Comparison of ENCODE assay signal across 13 mouse cellular contexts in genomic region chr17:4417686-4418085, GRCm38 (mm10).
DNase-seq lines count a peak whose midpoint lies in the region; ATAC-seq and TF ChIP-seq lines count a peak whose summit lies in the region.
"Had no signal": no experiment of that assay in that cellular context is flagged by ENCODE, and none has a peak within 500 bp of the region (broad histone marks: within the 10 kb centered on the region; RNA-seq: fewer than 3 reads in every experiment).

No protein-coding gene starts in this region.

- no peak overlapping the region for H3K4me2 ChIP-seq in lung, embryonic 14.5 days

- no peak overlapping the region for H3K27ac ChIP-seq in heart, embryonic 10.5 days
- H3K27ac ChIP-seq in lung, embryonic 14.5 days (ENCODE audit: low read depth): no peak overlapping the region

- H3K4me3 ChIP-seq in heart, embryonic 10.5 days: no peak overlapping the region
- no peak overlapping the region for H3K4me3 ChIP-seq in lung, embryonic 14.5 days (ENCODE audit: low read depth, low read length)

- no peak for TF ChIP-seq CTCF in lung, embryonic 14.5 days (IDR thresholded peaks at IDR 0.05; ENCODE audit: low read depth)

- H3K4me1 ChIP-seq in heart, embryonic 10.5 days: no peaks in the 10 kb centered on the region
- H3K4me1 ChIP-seq in lung, embryonic 14.5 days (ENCODE audit: insufficient read depth): no peaks in the 10 kb centered on the region

- no peak overlapping the region for H3K9ac ChIP-seq in lung, embryonic 14.5 days

- H3K36me3 ChIP-seq in heart, embryonic 10.5 days: no peaks in the 10 kb centered on the region
- no peaks in the 10 kb centered on the region for H3K36me3 ChIP-seq in lung, embryonic 14.5 days (ENCODE audit: insufficient read depth)

- 83% methylated on average over 5 of the region's 5 CpGs for whole genome bisulfite sequencing in heart, embryonic 10.5 days
- 65% methylated on average over 5 of the region's 5 CpGs for WGBS in lung, embryonic 14.5 days

- H3K27me3 ChIP-seq in heart, embryonic 10.5 days (ENCODE audit: insufficient read depth, poor library complexity, severe bottlenecking): no peaks in the 10 kb centered on the region
- H3K27me3 ChIP-seq in lung, embryonic 14.5 days (ENCODE audit: insufficient read depth, low read length): no peaks in the 10 kb centered on the region
- H3K27me3 ChIP-seq: CH12.LX had no signal

- no peaks in the 10 kb centered on the region for H3K9me3 ChIP-seq in heart, embryonic 10.5 days
- no peaks in the 10 kb centered on the region for H3K9me3 ChIP-seq in lung, embryonic 14.5 days (ENCODE audit: low read depth, low read length)

- intact Hi-C loops in heart, postnatal 14 days (cut with DNase I): no loop called here

- peak; percentile 52 for DNase-seq in adrenal gland, postnatal 10 days
- no peak for DNase-seq in adrenal gland, adult 8-10 months
- DNase-seq in heart, postnatal 14 days: peak; percentile 7 to 12
- no peak for DNase-seq in heart, embryonic 10.5 days (ENCODE audit: low spot score)
- peak; percentile 52 for DNase-seq in lung, embryonic 14.5 days
- DNase-seq in lung, postnatal 25 days (ENCODE audit: low spot score): no peak
- peak; percentile 14 for DNase-seq in lung, postnatal 14 days
- no peak for DNase-seq in thymus, postnatal 10 days (ENCODE audit: low spot score in 2 of 2)
- DNase-seq: cerebellum, adult 9-10 months; midbrain, embryonic 14.5 days; thymus, adult 18-20 months had no signal

- ATAC-seq in lung, embryonic 14.5 days (ENCODE audit: insufficient read depth): no peak
- ATAC-seq: activated CD4-positive, CD25-positive, alpha-beta regulatory T cell, adult 4 months had no signal

Comparison
In these comparisons a context has a peak if more than half of its experiments do, and no peak if none do; other contexts are left out.
1. DNase-seq: peak in adrenal gland, postnatal 10 days (single experiment), heart, postnatal 14 days (2 of 2), lung, embryonic 14.5 days (single experiment) and lung, postnatal 14 days (single experiment); none in adrenal gland, adult 8-10 months (single experiment), heart, embryonic 10.5 days (single experiment), lung, postnatal 25 days (single experiment) and thymus, postnatal 10 days (0 of 2).